Mouse (Mus musculus) hindbrain, postnatal 0 days (tissue): ENCODE measurements around the gene AY761185. TPM values are rescaled to one million over a fixed set of nuclear protein-coding genes. Genes with fewer than 3 reads are reported as not detected.

Experiments used
- ATAC-seq: fragments of 200-750 bp; cut with Nextera tagmentation; 2 replicates; pipeline ENCODE4 v1.8.0; 2017; ENCODE audit warnings: mild to moderate bottlenecking, moderate TSS enrichment, moderate library complexity
- DNase-seq: peaks from one replicate; pipeline ENCODE4 v3.0.0-alpha.2; 2015; ENCODE audit warnings: low spot score
- H3K27ac ChIP-seq: fragments of 300-500 bp; sonication (generic); 2 replicates; pipeline ENCODE4 v1.5.1; 2014; ENCODE audit warnings: mild to moderate bottlenecking
- H3K27me3 ChIP-seq: fragments of 300-500 bp; sonication (generic); 2 replicates; pipeline ENCODE4 v1.6.1; 2014; ENCODE audit warnings: low read length, mixed read lengths; ENCODE audit not compliant: insufficient read depth
- H3K36me3 ChIP-seq: fragments of 300-500 bp; sonication (generic); 2 replicates; pipeline ENCODE4 v1.6.1; 2014; ENCODE audit warnings: low read length, mixed read lengths; ENCODE audit not compliant: insufficient read depth
- H3K4me1 ChIP-seq: fragments of 300-500 bp; sonication (generic); 2 replicates; pipeline ENCODE4 v1.6.1; 2014; ENCODE audit warnings: antibody characterized with exemption, low read length, mixed read lengths; ENCODE audit not compliant: insufficient read depth
- H3K4me2 ChIP-seq: fragments of 300-500 bp; sonication (generic); 2 replicates; pipeline ENCODE4 v1.6.1; 2014; ENCODE audit warnings: low read depth, mild to moderate bottlenecking, low read length, moderate library complexity, mixed read lengths
- H3K4me3 ChIP-seq: fragments of 300-500 bp; sonication (generic); 2 replicates; pipeline ENCODE4 v1.5.1; 2014; ENCODE audit warnings: low read length
- H3K9ac ChIP-seq: fragments of 300-500 bp; sonication (generic); replicated peaks from 2 replicates; pipeline ENCODE4 v1.6.1; 2014; ENCODE audit warnings: mild to moderate bottlenecking, low read length, moderate library complexity, mixed read lengths
- H3K9me3 ChIP-seq: fragments of 300-500 bp; sonication (generic); 2 replicates; pipeline ENCODE4 v1.6.1; 2016; ENCODE audit warnings: low read length, mixed read lengths
- CTCF ChIP-seq: IDR thresholded peaks from 2 replicates; pipeline ENCODE4 v1.5.1; 2016; ENCODE audit warnings: antibody characterized with exemption, control low read depth, low read depth
- WGBS: fragments of 180-500 bp; shearing (Covaris S2); extraction: QIAGEN DNeasy Blood & Tissue Kit; methylation state at CpG from one replicate; pipeline ENCODE4 v1.1.7; 2014; 5-methylcytosine and 5-hydroxymethylcytosine counted together
- polyA plus RNA-seq: library from polyadenylated mRNA; unstranded; fragments of >200 nt; fragmentation: Nextera tagmentation; extraction: Ambion mirVana; gene quantifications from 2 replicates; pipeline ENCODE4 v1.2.1, GENCODE M21; 2015
- total RNA-seq: library from RNA; depleted of rRNA; stranded (reverse); fragments of >200 nt; gene quantifications from 2 replicates; pipeline ENCODE4 v1.2.3, GENCODE M21; 2014; rRNA removed

AY761185 gene
- total and polyA plus RNA-seq, 2 experiments from 2014 or later = not detected

GRCm38 (mm10) chr8:20907119-20907518, 37.4 kb downstream of the AY761185 start:
- Histone ChIP-seq H3K4me1 (no peaks in the 10 kb centered on the region), H3K4me2 (no peak overlapping the region), H3K9me3 (peaks cover 16% of the 10 kb centered on the region; the same call in 1 of the 2 replicates), H3K36me3 (no peaks in the 10 kb centered on the region), H3K27me3 (no peaks in the 10 kb centered on the region), H3K27ac (no peak overlapping the region), H3K4me3 (no peak overlapping the region), H3K9ac (no peak overlapping the region)
- 90% methylated on average over 2 of the region's 2 CpGs for WGBS
- DNase-seq = no peak
- no peak for ATAC-seq
- TF ChIP-seq CTCF = no peak

- Histone ChIP-seq H3K4me3 (no peak within 1 kb of the TSS), H3K9me3 (peaks cover 26% of the 10 kb centered on the region; the same call in 1 of the 2 replicates), H3K9ac (no peak within 1 kb of the TSS), H3K36me3 (no peaks in the 10 kb centered on the region), H3K27me3 (no peaks in the 10 kb centered on the region), H3K4me2 (no peak within 1 kb of the TSS), H3K4me1 (no peaks in the 10 kb centered on the region), H3K27ac (no peak within 1 kb of the TSS)
- TF ChIP-seq CTCF = no peak
- DNase-seq = no peak
- ATAC-seq = no peak
- 48% methylated on average over 2 of the region's 2 CpGs for WGBS
Observed at GRCm38 (mm10) chr8:20902527-20902926, 42.0 kb downstream of the AY761185 start, which contains the start of gene Gm15056. Gm15056 (minus strand) TSS chr8:20902627.

Other genes with a start within 250 kb of the AY761185 start
- not detected in 2 replicates for gene Defb33, start 52.0 kb downstream of the AY761185 start, total RNA-seq
- not detected in 2 replicates for gene Defb33, start 52.0 kb downstream of the AY761185 start, polyA plus RNA-seq
- gene Gm15056, start 42.1 kb downstream of the AY761185 start, total RNA-seq = not detected in 2 replicates
- gene Gm15056, start 42.1 kb downstream of the AY761185 start, polyA plus RNA-seq = not detected in 2 replicates
- gene Gm6040, start 22.6 kb downstream of the AY761185 start, total RNA-seq = not detected in 2 replicates
- not detected in 2 replicates for gene Gm6040, start 22.6 kb downstream of the AY761185 start, polyA plus RNA-seq
- not detected in 2 replicates for gene Defa21, start 80.8 kb upstream of the AY761185 start, total RNA-seq
- not detected in 2 replicates for gene Defa21, start 80.8 kb upstream of the AY761185 start, polyA plus RNA-seq
- not detected in 2 replicates for gene Defa23, start 110.3 kb upstream of the AY761185 start, total RNA-seq
- not detected in 2 replicates for gene Defa23, start 110.3 kb upstream of the AY761185 start, polyA plus RNA-seq
- not detected in 2 replicates for gene Defa35, start 120.3 kb upstream of the AY761185 start, total RNA-seq
- gene Defa35, start 120.3 kb upstream of the AY761185 start, polyA plus RNA-seq = not detected in 2 replicates
- gene Defa25, start 139.7 kb upstream of the AY761185 start, total RNA-seq = not detected in 2 replicates
- not detected in 2 replicates for gene Defa25, start 139.7 kb upstream of the AY761185 start, polyA plus RNA-seq
- not detected in 2 replicates for gene Gm14851, start 151.3 kb upstream of the AY761185 start, total RNA-seq
- gene Gm14851, start 151.3 kb upstream of the AY761185 start, polyA plus RNA-seq = not detected in 2 replicates
- gene Defa30, start 189.9 kb upstream of the AY761185 start, total RNA-seq = not detected in 2 replicates
- not detected in 2 replicates for gene Defa30, start 189.9 kb upstream of the AY761185 start, polyA plus RNA-seq
- not detected in 2 replicates for gene Defa22, start 217.6 kb upstream of the AY761185 start, total RNA-seq
- gene Defa22, start 217.6 kb upstream of the AY761185 start, polyA plus RNA-seq = not detected in 2 replicates
- gene Defa31, start 246.9 kb upstream of the AY761185 start, total RNA-seq = not detected in 2 replicates
- not detected in 2 replicates for gene Defa31, start 246.9 kb upstream of the AY761185 start, polyA plus RNA-seq